In genomic region chr13:23682623-23682946, GRCm38 (mm10) we compare ENCODE assay signal across 9 mouse cellular contexts. TPM values are rescaled to one million over a fixed set of nuclear protein-coding genes. Genes with fewer than 3 reads are reported as not detected.
DNase-seq lines count a peak whose midpoint lies in the region; ATAC-seq lines count a peak whose summit lies in the region.
"Had no signal": no experiment of that assay in that cellular context is flagged by ENCODE, and none has a peak within 500 bp of the region (broad histone marks: within the 10 kb centered on the region; RNA-seq: fewer than 3 reads in every experiment).

No protein-coding gene starts in this region.

- H3K4me3 ChIP-seq in megakaryocyte, embryonic 14.5 days (replicated peaks), result peak overlapping the region; percentile 88
- H3K4me3 ChIP-seq in forebrain, embryonic 10.5 days, result peak overlapping the region; percentile 52
- peak overlapping the region; percentile 39 for H3K4me3 ChIP-seq in limb, embryonic 12.5 days (replicated peaks)
- H3K4me3 ChIP-seq in stomach, embryonic 14.5 days (ENCODE audit: low read depth, low read length), result peak overlapping the region; percentile 34

- 43% methylated on average over 1 of the region's 1 CpGs for WGBS in forebrain, embryonic 10.5 days
- 76% methylated on average over 1 of the region's 1 CpGs for WGBS in limb, embryonic 12.5 days
- WGBS in stomach, embryonic 14.5 days, result 44% methylated on average over 1 of the region's 1 CpGs

- peak overlapping the region; percentile 63 for H3K9ac ChIP-seq in limb, embryonic 12.5 days (replicated peaks)
- peak overlapping the region; percentile 47 for H3K9ac ChIP-seq in stomach, embryonic 14.5 days (replicated peaks; ENCODE audit: low read depth, low read length)

- H3K9me3 ChIP-seq in megakaryocyte, embryonic 14.5 days, result no peaks in the 10 kb centered on the region
- no peaks in the 10 kb centered on the region for H3K9me3 ChIP-seq in forebrain, embryonic 10.5 days
- no peaks in the 10 kb centered on the region for H3K9me3 ChIP-seq in limb, embryonic 12.5 days
- H3K9me3 ChIP-seq in stomach, embryonic 14.5 days (ENCODE audit: control insufficient read depth, low read depth, low read length), result no peaks in the 10 kb centered on the region

- no peaks in the 10 kb centered on the region for H3K36me3 ChIP-seq in megakaryocyte, embryonic 14.5 days (replicated peaks; ENCODE audit: low read length)
- H3K36me3 ChIP-seq in forebrain, embryonic 10.5 days (replicated peaks), result no peaks in the 10 kb centered on the region
- H3K36me3 ChIP-seq in limb, embryonic 12.5 days, result no peaks in the 10 kb centered on the region
- H3K36me3 ChIP-seq in stomach, embryonic 14.5 days (ENCODE audit: control insufficient read depth, insufficient read depth, low read length), result no peaks in the 10 kb centered on the region

- no peaks in the 10 kb centered on the region for H3K27me3 ChIP-seq in megakaryocyte, embryonic 14.5 days (replicated peaks)
- no peaks in the 10 kb centered on the region for H3K27me3 ChIP-seq in forebrain, embryonic 10.5 days (ENCODE audit: poor library complexity, severe bottlenecking)
- H3K27me3 ChIP-seq in limb, embryonic 12.5 days, result no peaks in the 10 kb centered on the region
- no peaks in the 10 kb centered on the region for H3K27me3 ChIP-seq in stomach, embryonic 14.5 days (ENCODE audit: control insufficient read depth, insufficient read depth, low read length)

- H3K27ac ChIP-seq in forebrain, embryonic 10.5 days, result peak overlapping the region; percentile 89
- H3K27ac ChIP-seq in limb, embryonic 12.5 days, result peak overlapping the region; percentile 94
- peak overlapping the region; percentile 91 for H3K27ac ChIP-seq in stomach, embryonic 14.5 days (ENCODE audit: low read length)

- peak overlapping the region; percentile 57 for H3K4me2 ChIP-seq in limb, embryonic 12.5 days
- peak overlapping the region; percentile 52 for H3K4me2 ChIP-seq in stomach, embryonic 14.5 days (replicated peaks; ENCODE audit: low read depth, low read length)

- DNase-seq in forebrain, embryonic 10.5 days (ENCODE audit: extremely low spot score, low spot score), result no peak
- no peak for DNase-seq in layer of hippocampus, postnatal 36 days
- DNase-seq in adrenal gland, adult 2 months, result no peak

- ATAC-seq in megakaryocyte, adult 5-6 weeks (ENCODE audit: poor library complexity, severe bottlenecking), result no peak
- ATAC-seq in limb, embryonic 12.5 days (ENCODE audit: insufficient number of reproducible peaks, insufficient read depth, low FRiP score, low TSS enrichment, low read depth), result no peak
- ATAC-seq in stomach, embryonic 14.5 days (ENCODE audit: insufficient number of reproducible peaks, insufficient read depth, low FRiP score, low read depth), result no peak
- ATAC-seq in frontal cortex, adult (ENCODE audit: low TSS enrichment), result no peak

- peaks cover 41% of the 10 kb centered on the region for H3K4me1 ChIP-seq in megakaryocyte, embryonic 14.5 days
- H3K4me1 ChIP-seq in forebrain, embryonic 10.5 days, result peaks cover 28% of the 10 kb centered on the region
- H3K4me1 ChIP-seq in limb, embryonic 12.5 days (replicated peaks), result peaks cover 15% of the 10 kb centered on the region
- H3K4me1 ChIP-seq in stomach, embryonic 14.5 days (ENCODE audit: control insufficient read depth, insufficient read depth, low read length), result peaks cover 5% of the 10 kb centered on the region; the same call in 1 of the 2 replicates

RNA-seq across cellular contexts. Expression of gene Hist1h2ac, which starts 1.2 kb away (rescaled TPM):
- polyA plus RNA-seq in megakaryocyte, embryonic 14.5 days (2012; ENCODE audit: insufficient read depth, low replicate concordance), result 3.6 and 4.7 TPM in 2 replicates
- 10.3 and 12.0 TPM in 2 replicates for total RNA-seq in megakaryocyte, adult 5-6 weeks (2015)
- 67.7 and 81.2 TPM in 2 replicates for total RNA-seq in megakaryocyte, adult 5-6 weeks (2017)
- polyA plus RNA-seq in forebrain, embryonic 10.5 days (2016; fragmentation: Nextera tagmentation; extraction: Ambion mirVana), result 1.00 and 1.1 TPM in 2 replicates
- polyA plus RNA-seq in limb, embryonic 12.5 days (2016; fragmentation: Nextera tagmentation; extraction: Ambion mirVana), result 1.1 and 1.3 TPM in 2 replicates
- polyA plus RNA-seq in stomach, embryonic 14.5 days (2014; fragmentation: Nextera tagmentation; extraction: Ambion mirVana), result 2.4 and 3.2 TPM in 2 replicates
- total RNA-seq in layer of hippocampus, postnatal 36 days (2021), result 1 to 10 TPM; 2.7 to 3.5 TPM
- total RNA-seq in adrenal gland, adult 2 months (2021), result 1 to 10 TPM; 2.0 to 2.5 TPM
- polyA plus RNA-seq in adrenal gland, adult 2 months (2012; rRNA removed), result 0.34 and 0.87 TPM in 2 replicates

RNA-seq across cellular contexts. Expression of gene Hist1h2bc, which starts 1.4 kb away (rescaled TPM):
- polyA plus RNA-seq in megakaryocyte, embryonic 14.5 days (2012; ENCODE audit: insufficient read depth, low replicate concordance), result 148 and 151 TPM in 2 replicates
- 40.3 and 42.6 TPM in 2 replicates for total RNA-seq in megakaryocyte, adult 5-6 weeks (2015)
- 253 and 263 TPM in 2 replicates for total RNA-seq in megakaryocyte, adult 5-6 weeks (2017)
- polyA plus RNA-seq in forebrain, embryonic 10.5 days (2016; fragmentation: Nextera tagmentation; extraction: Ambion mirVana), result 17.2 and 19.3 TPM in 2 replicates
- polyA plus RNA-seq in limb, embryonic 12.5 days (2016; fragmentation: Nextera tagmentation; extraction: Ambion mirVana), result 29.3 and 33.7 TPM in 2 replicates
- 58.8 and 65.1 TPM in 2 replicates for polyA plus RNA-seq in stomach, embryonic 14.5 days (2014; fragmentation: Nextera tagmentation; extraction: Ambion mirVana)
- 10 to 100 TPM; 50.8 to 57.7 TPM for total RNA-seq in layer of hippocampus, postnatal 36 days (2021)
- 100 to 1,000 TPM; 143 to 210 TPM for total RNA-seq in adrenal gland, adult 2 months (2021)
- 308 and 343 TPM in 2 replicates for polyA plus RNA-seq in adrenal gland, adult 2 months (2012; rRNA removed)

RNA-seq across cellular contexts. Expression of gene Hist1h1t, which starts 13.0 kb away (rescaled TPM):
- polyA plus RNA-seq in megakaryocyte, embryonic 14.5 days (2012; ENCODE audit: insufficient read depth, low replicate concordance), result not detected in 2 replicates
- 0.94 TPM in 1 of 2 replicates, not detected in the other for total RNA-seq in megakaryocyte, adult 5-6 weeks (2015)
- 2.7 and 5.3 TPM in 2 replicates for total RNA-seq in megakaryocyte, adult 5-6 weeks (2017)
- polyA plus RNA-seq in forebrain, embryonic 10.5 days (2016; fragmentation: Nextera tagmentation; extraction: Ambion mirVana), result not detected in 2 replicates
- polyA plus RNA-seq in limb, embryonic 12.5 days (2016; fragmentation: Nextera tagmentation; extraction: Ambion mirVana), result not detected in 2 replicates
- polyA plus RNA-seq in stomach, embryonic 14.5 days (2014; fragmentation: Nextera tagmentation; extraction: Ambion mirVana), result not detected in 2 replicates
- not detected for total RNA-seq in layer of hippocampus, postnatal 36 days (2021)
- total RNA-seq in adrenal gland, adult 2 months (2021), result not detected
- polyA plus RNA-seq in adrenal gland, adult 2 months (2012; rRNA removed), result not detected in 2 replicates
- polyA plus RNA-seq: brain, embryonic 14.5 days had no signal

RNA-seq across cellular contexts. Expression of gene Hist1h4c, which starts 15.7 kb away (rescaled TPM):
- polyA plus RNA-seq in megakaryocyte, embryonic 14.5 days (2012; ENCODE audit: insufficient read depth, low replicate concordance), result 4.0 and 19.8 TPM in 2 replicates
- total RNA-seq in megakaryocyte, adult 5-6 weeks (2015), result 60.8 and 62.1 TPM in 2 replicates
- total RNA-seq in megakaryocyte, adult 5-6 weeks (2017), result 282 and 359 TPM in 2 replicates
- polyA plus RNA-seq in forebrain, embryonic 10.5 days (2016; fragmentation: Nextera tagmentation; extraction: Ambion mirVana), result 4.5 and 5.9 TPM in 2 replicates
- 13.4 and 18.4 TPM in 2 replicates for polyA plus RNA-seq in limb, embryonic 12.5 days (2016; fragmentation: Nextera tagmentation; extraction: Ambion mirVana)
- polyA plus RNA-seq in stomach, embryonic 14.5 days (2014; fragmentation: Nextera tagmentation; extraction: Ambion mirVana), result 7.2 and 9.6 TPM in 2 replicates
- 10 to 100 TPM; 95.4 to 98.7 TPM for total RNA-seq in layer of hippocampus, postnatal 36 days (2021)
- 10 to 100 TPM; 70.2 to 84.7 TPM for total RNA-seq in adrenal gland, adult 2 months (2021)
- 1.7 and 2.8 TPM in 2 replicates for polyA plus RNA-seq in adrenal gland, adult 2 months (2012; rRNA removed)

RNA-seq across cellular contexts. Expression of gene Hfe, which starts 28.1 kb away (rescaled TPM):
- polyA plus RNA-seq in megakaryocyte, embryonic 14.5 days (2012; ENCODE audit: insufficient read depth, low replicate concordance), result 10.7 TPM in 1 of 2 replicates, not detected in the other
- 12.3 and 17.1 TPM in 2 replicates for total RNA-seq in megakaryocyte, adult 5-6 weeks (2015)
- 7.6 and 8.5 TPM in 2 replicates for total RNA-seq in megakaryocyte, adult 5-6 weeks (2017)
- polyA plus RNA-seq in forebrain, embryonic 10.5 days (2016; fragmentation: Nextera tagmentation; extraction: Ambion mirVana), result 1.3 and 1.5 TPM in 2 replicates
- polyA plus RNA-seq in limb, embryonic 12.5 days (2016; fragmentation: Nextera tagmentation; extraction: Ambion mirVana), result 3.8 and 4.2 TPM in 2 replicates
- polyA plus RNA-seq in stomach, embryonic 14.5 days (2014; fragmentation: Nextera tagmentation; extraction: Ambion mirVana), result 6.1 and 6.8 TPM in 2 replicates
- 1 to 10 TPM; 1.7 to 3.0 TPM for total RNA-seq in layer of hippocampus, postnatal 36 days (2021)
- 10 to 100 TPM; 22.3 to 33.0 TPM for total RNA-seq in adrenal gland, adult 2 months (2021)
- polyA plus RNA-seq in adrenal gland, adult 2 months (2012; rRNA removed), result 27.9 and 30.3 TPM in 2 replicates

Comparison
In these comparisons a context has a peak if more than half of its experiments do, and no peak if none do; other contexts are left out.
1. H3K4me3 ChIP-seq: peak in every context shown above with its lines; median percentile 88 in megakaryocyte, embryonic 14.5 days; 52 in forebrain, embryonic 10.5 days; 39 in limb, embryonic 12.5 days; 34 in stomach, embryonic 14.5 days.